Mouse (Mus musculus) frontal cortex, adult 2 months (tissue): ENCODE measurements around the gene Zscan26. TPM values are rescaled to one million over a fixed set of nuclear protein-coding genes. Genes with fewer than 3 reads are reported as not detected.

Experiments used
- polyA plus RNA-seq: library from polyadenylated mRNA; depleted of rRNA; stranded (reverse); fragments of >200 nt; gene quantifications from 2 replicates; pipeline ENCODE4 v1.2.3, GENCODE M21; 2012; rRNA removed

Gene Zscan26
- polyA plus RNA-seq, 1 experiment, result 66.1 TPM

Other genes starting within 250 kb of the Zscan26 start
- 0.08 TPM in 1 of 2 replicates, not detected in the other for gene Gpx5, start 161.0 kb downstream of the Zscan26 start, polyA plus RNA-seq
- gene Gpx6, start 141.6 kb downstream of the Zscan26 start, polyA plus RNA-seq, result 0.50 and 1.3 TPM in 2 replicates
- gene Olfr1367, start 106.8 kb downstream of the Zscan26 start, polyA plus RNA-seq, result not detected in 2 replicates
- gene Zscan12, start 90.9 kb downstream of the Zscan26 start, polyA plus RNA-seq, result 6.7 and 6.8 TPM in 2 replicates
- 47.9 and 52.0 TPM in 2 replicates for gene Zkscan3, start 51.0 kb downstream of the Zscan26 start, polyA plus RNA-seq
- 2.5 and 3.1 TPM in 2 replicates for gene Pgbd1, start 12.7 kb downstream of the Zscan26 start, polyA plus RNA-seq
- 0.42 and 0.59 TPM in 2 replicates for gene Nkapl, start 14.8 kb upstream of the Zscan26 start, polyA plus RNA-seq
- 3.7 and 4.8 TPM in 2 replicates for gene Zkscan4, start 25.2 kb upstream of the Zscan26 start, polyA plus RNA-seq
- gene Gm10065, start 25.7 kb upstream of the Zscan26 start, polyA plus RNA-seq, result not detected in 2 replicates
- 1.6 and 1.9 TPM in 2 replicates for gene AK157302, start 41.5 kb upstream of the Zscan26 start, polyA plus RNA-seq
- gene Gm11273, start 47.7 kb upstream of the Zscan26 start, polyA plus RNA-seq, result 15.3 and 32.5 TPM in 2 replicates
- gene Zkscan8, start 77.4 kb upstream of the Zscan26 start, polyA plus RNA-seq, result 7.9 and 8.6 TPM in 2 replicates
- not detected in 2 replicates for gene Olfr1366, start 89.1 kb upstream of the Zscan26 start, polyA plus RNA-seq
- not detected in 2 replicates for gene Olfr1535, start 106.2 kb upstream of the Zscan26 start, polyA plus RNA-seq
- 0.29 TPM in 1 of 2 replicates, not detected in the other for gene Olfr1364, start 128.0 kb upstream of the Zscan26 start, polyA plus RNA-seq
- gene Olfr1362, start 160.3 kb upstream of the Zscan26 start, polyA plus RNA-seq, result not detected in 2 replicates
- not detected in 2 replicates for gene Olfr11, start 188.8 kb upstream of the Zscan26 start, polyA plus RNA-seq
- not detected in 2 replicates for gene Olfr1361, start 209.7 kb upstream of the Zscan26 start, polyA plus RNA-seq
- gene Olfr1360, start 223.7 kb upstream of the Zscan26 start, polyA plus RNA-seq, result not detected in 2 replicates
- gene Olfr1359, start 244.4 kb upstream of the Zscan26 start, polyA plus RNA-seq, result not detected in 2 replicates